Mouse (Mus musculus) kidney, adult 2 months (tissue): Measurements from ENCODE around the gene Cd109. TPM values are rescaled to one million over a fixed set of nuclear protein-coding genes. Genes with fewer than 3 reads are reported as not detected.

Experiments
- DNase-seq: peaks from one replicate; pipeline ENCODE4 v3.0.0; 2021
- H3K27ac ChIP-seq: fragments of 200-500 bp; 2 replicates; pipeline ENCODE4 v1.5.1; 2012; ENCODE audit warnings: low read depth, low read length, control low read depth, inconsistent platforms; ENCODE audit not compliant: insufficient read depth
- H3K27me3 ChIP-seq: fragments of 200-500 bp; replicated peaks from 2 replicates; pipeline ENCODE4 v1.6.1; 2012; ENCODE audit warnings: mild to moderate bottlenecking, moderate library complexity, low read length, inconsistent platforms; ENCODE audit not compliant: control insufficient read depth, insufficient read depth
- H3K36me3 ChIP-seq: fragments of 200-500 bp; 2 replicates; pipeline ENCODE4 v1.6.1; 2012; ENCODE audit warnings: mild to moderate bottlenecking, moderate library complexity, low read length, inconsistent platforms; ENCODE audit not compliant: control insufficient read depth, insufficient read depth
- H3K4me1 ChIP-seq: fragments of 200-500 bp; 2 replicates; pipeline ENCODE4 v1.6.1; 2011; ENCODE audit warnings: low read length; ENCODE audit not compliant: control insufficient read depth, insufficient read depth
- H3K4me3 ChIP-seq: fragments of 200-500 bp; 2 replicates; pipeline ENCODE4 v1.5.1; 2011; ENCODE audit warnings: mild to moderate bottlenecking, low read depth, low read length, control low read depth; ENCODE audit not compliant: insufficient read depth
- CTCF ChIP-seq: fragments of 200-500 bp; conservative IDR thresholded peaks from 2 replicates; pipeline ENCODE4 v1.5.1; 2011; ENCODE audit warnings: low read depth, mild to moderate bottlenecking, control low read depth, low read length, moderate library complexity, mixed read lengths; ENCODE audit not compliant: insufficient read depth, insufficient read length
- POLR2A ChIP-seq: fragments of 200-500 bp; IDR thresholded peaks from one replicate; pipeline ENCODE4 v1.6.1; 2011; ENCODE audit warnings: low read depth, low read length, control low read depth
- WGBS: fragments of 180-500 bp; shearing (Covaris S2); methylation state at CpG from one replicate; pipeline ENCODE4 v1.1.7; 2018; 5-methylcytosine and 5-hydroxymethylcytosine counted together
- polyA plus RNA-seq: library from polyadenylated mRNA; depleted of rRNA; stranded (reverse); fragments of >200 nt; gene quantifications from 2 replicates; pipeline ENCODE4 v1.2.3, GENCODE M21; 2012

The Cd109 gene
- polyA plus RNA-seq, 1 experiment, result 0.30 TPM

DNA sequence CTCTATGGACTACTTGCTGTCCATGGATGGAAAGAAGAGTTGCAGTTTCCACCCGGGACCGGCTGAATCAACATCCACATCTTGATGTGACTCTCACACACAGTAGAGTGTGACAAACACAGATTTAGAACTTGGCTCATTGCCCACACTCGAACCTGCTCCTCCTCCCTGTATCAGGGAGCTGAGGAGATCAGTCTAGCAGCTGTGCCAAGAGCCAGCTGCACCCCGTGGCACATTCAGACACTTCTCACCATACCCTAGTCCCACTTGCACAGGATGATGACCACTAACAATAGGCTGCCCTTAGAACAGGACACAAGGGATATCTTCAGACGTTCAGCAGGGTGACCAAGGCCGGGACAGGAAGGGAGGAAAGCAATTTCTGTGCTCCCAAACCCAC, 1.1 kb upstream of the Cd109 start:
- 32% methylated on average over 6 of the region's 6 CpGs for WGBS
- H3K4me3 ChIP-seq, result no peak overlapping the region
- H3K27ac ChIP-seq, result no peak overlapping the region
- H3K27me3 ChIP-seq, result peaks cover 2% of the 10 kb centered on the region; the same call in 1 of the 2 replicates
- TF ChIP-seq POLR2A (no peak), CTCF (no peak)
- H3K4me1 ChIP-seq, result no peaks in the 10 kb centered on the region
- no peaks in the 10 kb centered on the region for H3K36me3 ChIP-seq
- no peak for DNase-seq

DNA sequence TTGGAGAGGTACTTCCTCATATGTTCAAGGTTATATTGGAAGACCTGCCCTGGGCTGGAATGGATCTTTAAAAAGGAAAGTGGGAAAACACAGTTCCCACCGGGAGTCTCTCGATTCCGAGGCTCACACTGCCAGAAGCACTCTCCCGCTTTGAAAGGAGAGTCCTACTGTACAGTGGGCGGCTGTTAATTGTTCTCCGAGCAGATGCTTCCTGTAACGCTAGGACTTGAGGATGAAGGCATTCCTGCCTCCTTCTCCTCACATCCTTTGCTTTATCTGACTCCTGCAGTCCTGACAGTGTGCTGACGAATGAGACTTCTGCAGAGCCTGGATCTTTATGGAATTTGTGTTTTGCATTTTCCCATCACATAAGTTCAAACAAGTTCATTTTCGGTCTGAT, 3.9 kb downstream of the Cd109 start:
- peaks cover 2% of the 10 kb centered on the region; the same call in 1 of the 2 replicates for H3K27me3 ChIP-seq
- H3K27ac ChIP-seq, result no peak overlapping the region
- 67% methylated on average over 9 of the region's 9 CpGs for WGBS
- H3K4me1 ChIP-seq, result no peaks in the 10 kb centered on the region
- TF ChIP-seq CTCF (no peak), POLR2A (no peak)
- DNase-seq, result peak; percentile 8
- H3K4me3 ChIP-seq, result no peak overlapping the region
- H3K36me3 ChIP-seq, result no peaks in the 10 kb centered on the region

DNA sequence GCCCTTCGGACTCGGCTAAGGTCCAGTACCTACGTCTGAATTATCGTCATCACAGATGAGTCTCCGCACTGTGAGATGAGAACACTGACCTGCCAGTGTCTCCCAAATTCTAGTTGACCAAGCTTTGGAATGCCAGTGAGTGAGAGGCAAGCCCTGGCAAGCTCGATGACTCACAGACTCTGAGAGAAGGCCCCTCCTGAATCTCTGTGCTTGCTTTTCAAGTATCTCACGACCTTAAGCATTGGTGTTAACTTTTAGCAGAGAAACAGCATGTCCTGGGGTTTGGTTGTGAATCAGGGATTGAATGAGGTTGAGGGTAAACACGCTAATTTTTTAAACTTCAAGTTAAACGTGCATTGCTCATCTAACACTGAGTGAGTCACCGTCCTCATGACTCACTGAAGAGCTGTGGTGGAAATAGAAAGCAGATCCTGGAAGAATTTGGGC, 8.0 kb downstream of the Cd109 start:
- TF ChIP-seq CTCF, result no peak
- no peak for TF ChIP-seq POLR2A
- Histone ChIP-seq H3K27me3 (no peaks in the 10 kb centered on the region), H3K4me1 (no peaks in the 10 kb centered on the region), H3K4me3 (no peak overlapping the region), H3K36me3 (no peaks in the 10 kb centered on the region), H3K27ac (no peak overlapping the region)
- WGBS, result 75% methylated on average over 10 of the region's 10 CpGs
- no peak for DNase-seq

DNA sequence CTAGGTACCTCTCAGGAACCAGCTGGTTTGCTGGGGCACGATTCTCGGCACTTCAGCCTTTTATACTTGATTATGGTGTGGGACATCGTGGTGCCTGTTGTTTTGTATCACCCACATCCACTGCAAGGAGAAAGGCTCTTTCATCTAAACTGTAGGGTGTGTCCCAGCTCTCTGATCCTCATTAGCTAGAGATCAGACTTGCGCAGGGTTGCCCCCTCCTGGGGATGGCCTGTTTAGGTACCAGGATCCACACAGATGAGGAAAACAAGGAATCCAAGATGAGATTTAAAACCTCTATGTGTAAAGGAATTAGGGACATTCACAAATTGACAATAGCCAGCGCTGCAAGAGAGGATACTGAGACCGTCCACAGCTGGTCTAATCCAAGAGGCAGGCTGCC, 14.6 kb downstream of the Cd109 start:
- Histone ChIP-seq H3K36me3 (no peaks in the 10 kb centered on the region), H3K4me3 (no peak overlapping the region), H3K27me3 (no peaks in the 10 kb centered on the region), H3K27ac (no peak overlapping the region), H3K4me1 (no peaks in the 10 kb centered on the region)
- TF ChIP-seq CTCF, result no peak
- no peak for TF ChIP-seq POLR2A
- no peak for DNase-seq
- WGBS, result 51% methylated on average over 6 of the region's 6 CpGs

DNA sequence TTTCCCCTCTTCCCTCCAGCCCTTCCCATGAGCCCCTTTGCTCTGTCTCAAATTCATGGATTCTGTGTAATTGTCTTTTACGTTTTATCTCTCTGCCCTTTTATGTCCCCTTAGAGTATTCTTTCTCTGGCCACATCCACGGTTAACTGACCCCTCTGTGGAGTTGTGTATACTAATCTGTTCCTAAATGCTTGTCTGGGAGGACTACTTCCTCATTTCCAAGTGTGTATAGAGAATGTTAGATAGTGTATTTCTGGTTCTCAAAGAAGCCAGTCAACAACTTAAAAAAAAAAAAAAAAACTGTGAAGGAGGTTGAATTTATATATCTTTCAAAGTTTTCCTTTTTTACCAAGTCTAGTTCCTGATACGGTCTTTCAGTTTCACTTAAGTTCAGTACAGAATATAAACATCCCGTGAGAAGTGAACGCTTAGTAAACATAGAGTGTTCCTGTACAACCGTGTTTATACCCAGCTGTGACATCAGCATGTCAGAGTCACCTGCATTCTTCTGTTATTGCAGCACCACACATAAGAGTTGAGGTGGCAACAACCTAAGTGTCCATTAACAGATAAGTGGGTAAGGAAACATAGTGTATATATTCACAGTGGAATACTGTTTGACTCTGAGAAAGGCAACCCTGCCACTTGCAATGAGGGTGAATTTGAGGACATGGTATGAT, 16.5 kb downstream of the Cd109 start:
- 76% methylated on average over 6 of the region's 6 CpGs for WGBS
- Histone ChIP-seq H3K4me1 (no peaks in the 10 kb centered on the region), H3K27ac (no peak overlapping the region), H3K36me3 (no peaks in the 10 kb centered on the region), H3K4me3 (no peak overlapping the region), H3K27me3 (no peaks in the 10 kb centered on the region)
- no peak for DNase-seq
- TF ChIP-seq CTCF (no peak), POLR2A (no peak)

DNA sequence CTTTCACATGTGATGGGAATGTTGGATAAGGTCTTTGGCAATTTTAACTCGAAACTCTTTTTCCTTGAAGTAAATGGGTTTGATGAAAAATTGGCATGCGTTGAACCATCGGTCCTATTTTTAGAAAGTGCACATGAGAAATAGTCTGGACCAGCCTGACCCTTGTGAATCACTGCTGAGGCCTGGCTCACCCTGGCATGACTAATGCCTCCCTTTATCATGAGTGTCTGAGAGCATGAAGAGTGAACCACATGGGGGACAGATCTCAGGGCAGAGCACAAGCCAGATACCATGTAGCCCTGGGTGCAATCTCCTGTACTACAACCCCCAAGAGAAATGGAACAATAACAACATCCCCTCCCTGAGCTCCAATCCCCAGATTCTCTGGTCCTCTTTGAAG, 18.6 kb downstream of the Cd109 start:
- Histone ChIP-seq H3K27me3 (no peaks in the 10 kb centered on the region), H3K36me3 (no peaks in the 10 kb centered on the region), H3K4me1 (no peaks in the 10 kb centered on the region), H3K27ac (no peak overlapping the region), H3K4me3 (no peak overlapping the region)
- no peak for DNase-seq
- WGBS, result 91% methylated on average over 3 of the region's 3 CpGs
- TF ChIP-seq POLR2A (no peak), CTCF (no peak)

DNA sequence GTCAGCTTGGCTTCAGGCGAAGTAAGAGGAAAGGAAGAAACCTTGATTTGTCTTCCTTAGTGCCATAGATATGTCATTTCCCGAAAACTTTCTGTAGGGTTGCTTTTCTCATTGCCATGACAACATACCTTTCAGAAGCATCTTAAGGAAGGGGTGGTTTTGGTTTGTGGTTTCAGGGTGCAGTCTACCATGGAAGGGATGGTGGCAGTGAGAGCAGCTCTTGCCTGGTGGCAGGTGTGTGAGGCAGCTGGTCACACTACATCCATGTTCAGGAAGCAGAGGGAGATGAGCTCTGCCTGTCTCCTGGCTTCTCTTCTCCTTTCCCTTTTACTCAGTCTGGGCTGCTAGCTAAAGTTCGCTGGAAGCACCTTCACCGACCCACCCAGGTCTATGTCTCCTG, 26.0 kb downstream of the Cd109 start:
- WGBS, result 83% methylated on average over 4 of the region's 4 CpGs
- Histone ChIP-seq H3K4me3 (no peak overlapping the region), H3K27ac (no peak overlapping the region), H3K36me3 (no peaks in the 10 kb centered on the region), H3K4me1 (no peaks in the 10 kb centered on the region), H3K27me3 (no peaks in the 10 kb centered on the region)
- TF ChIP-seq POLR2A (no peak), CTCF (no peak)
- DNase-seq, result no peak
